Mouse (Mus musculus): ENCODE results near the gene Gmeb1. TPM values are rescaled to one million over a fixed set of nuclear protein-coding genes. Genes with fewer than 3 reads are reported as not detected.
"Not testable (repeated sequence)": the region's sequence is repeated elsewhere in the genome, so short reads cannot be mapped to it uniquely, and the experiment has no call there.

Gmeb1 gene
- polyA plus RNA-seq, 1 experiment from 2014 or later: 41.4 TPM

GRCm38 (mm10) chr4:132291056-132291455 is 29.7 kb upstream of the Gmeb1 start:
- H3K4me2 ChIP-seq (replicated peaks; ENCODE audit: low read depth, low read length): no peak overlapping the region
- no peaks in the 10 kb centered on the region for H3K4me1 ChIP-seq (replicated peaks; ENCODE audit: control insufficient read depth, insufficient read depth, low read length)
- H3K36me3 ChIP-seq (ENCODE audit: control insufficient read depth, insufficient read depth, low read length): 0 out of 2 replicates have a peak, but pooled peaks cover 4% of the 10 kb centered on the region
- H3K9ac ChIP-seq (ENCODE audit: low read depth, low read length): no peak overlapping the region
- 91% methylated on average over 4 of the region's 4 CpGs for WGBS
- ATAC-seq (ENCODE audit: low FRiP score): no peak
- H3K27ac ChIP-seq (ENCODE audit: low read depth, low read length): no peak overlapping the region
- DNase-seq (ENCODE audit: low spot score): no peak
- no peak overlapping the region for H3K4me3 ChIP-seq (ENCODE audit: low read depth, low read length)
- H3K9me3 ChIP-seq (ENCODE audit: control insufficient read depth, low read length): no peaks in the 10 kb centered on the region
- no peaks in the 10 kb centered on the region for H3K27me3 ChIP-seq (ENCODE audit: control insufficient read depth, insufficient read depth, low read length)

- 86% methylated on average over 2 of the region's 5 CpGs for whole genome bisulfite sequencing
- not testable (repeated sequence) for H3K9ac ChIP-seq (ENCODE audit: low read depth, low read length); ATAC-seq (ENCODE audit: low FRiP score); DNase-seq (ENCODE audit: low spot score); H3K27me3 ChIP-seq (ENCODE audit: control insufficient read depth, insufficient read depth, low read length); H3K4me1 ChIP-seq (replicated peaks; ENCODE audit: control insufficient read depth, insufficient read depth, low read length); H3K4me2 ChIP-seq (replicated peaks; ENCODE audit: low read depth, low read length); H3K4me3 ChIP-seq (ENCODE audit: low read depth, low read length); H3K9me3 ChIP-seq (ENCODE audit: control insufficient read depth, low read length); H3K27ac ChIP-seq (ENCODE audit: low read depth, low read length)
- H3K36me3 ChIP-seq (ENCODE audit: control insufficient read depth, insufficient read depth, low read length): peaks cover 11% of the 10 kb centered on the region; the same call in 1 of the 2 replicates
These were observed 27.4 kb upstream of the Gmeb1 start for GRCm38 (mm10) chr4:132288840-132289239.

DNA sequence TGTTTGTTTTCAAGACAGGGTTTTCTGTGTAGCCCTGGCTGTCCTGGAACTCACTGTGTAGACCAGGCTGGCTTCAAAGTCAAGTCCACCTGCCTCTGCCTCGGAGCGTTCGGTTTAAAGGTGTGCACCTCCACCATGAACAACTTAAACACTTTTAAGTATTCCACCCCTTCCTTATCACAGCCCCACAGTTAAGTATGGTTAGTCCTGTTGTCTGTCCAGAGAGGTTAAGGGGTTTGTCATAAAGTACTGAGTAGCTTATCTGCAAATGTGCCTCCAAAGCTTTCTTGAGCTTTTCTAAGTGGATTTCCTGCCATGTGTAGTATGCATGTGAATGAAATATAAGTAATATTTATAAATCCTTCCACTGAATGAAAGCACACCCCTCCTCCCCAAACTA is 14.5 kb upstream of the Gmeb1 start:
- no peaks in the 10 kb centered on the region for H3K36me3 ChIP-seq (ENCODE audit: control insufficient read depth, insufficient read depth, low read length)
- H3K4me2 ChIP-seq (replicated peaks; ENCODE audit: low read depth, low read length): no peak overlapping the region
- H3K9me3 ChIP-seq (ENCODE audit: control insufficient read depth, low read length): no peaks in the 10 kb centered on the region
- 89% methylated on average over 3 of the region's 3 CpGs for WGBS
- no peak overlapping the region for H3K4me3 ChIP-seq (ENCODE audit: low read depth, low read length)
- no peak for DNase-seq (ENCODE audit: low spot score)
- no peak overlapping the region for H3K9ac ChIP-seq (ENCODE audit: low read depth, low read length)
- ATAC-seq (ENCODE audit: low FRiP score): no peak
- H3K4me1 ChIP-seq (replicated peaks; ENCODE audit: control insufficient read depth, insufficient read depth, low read length): no peaks in the 10 kb centered on the region
- H3K27ac ChIP-seq (ENCODE audit: low read depth, low read length): no peak overlapping the region
- no peaks in the 10 kb centered on the region for H3K27me3 ChIP-seq (ENCODE audit: control insufficient read depth, insufficient read depth, low read length)

DNA sequence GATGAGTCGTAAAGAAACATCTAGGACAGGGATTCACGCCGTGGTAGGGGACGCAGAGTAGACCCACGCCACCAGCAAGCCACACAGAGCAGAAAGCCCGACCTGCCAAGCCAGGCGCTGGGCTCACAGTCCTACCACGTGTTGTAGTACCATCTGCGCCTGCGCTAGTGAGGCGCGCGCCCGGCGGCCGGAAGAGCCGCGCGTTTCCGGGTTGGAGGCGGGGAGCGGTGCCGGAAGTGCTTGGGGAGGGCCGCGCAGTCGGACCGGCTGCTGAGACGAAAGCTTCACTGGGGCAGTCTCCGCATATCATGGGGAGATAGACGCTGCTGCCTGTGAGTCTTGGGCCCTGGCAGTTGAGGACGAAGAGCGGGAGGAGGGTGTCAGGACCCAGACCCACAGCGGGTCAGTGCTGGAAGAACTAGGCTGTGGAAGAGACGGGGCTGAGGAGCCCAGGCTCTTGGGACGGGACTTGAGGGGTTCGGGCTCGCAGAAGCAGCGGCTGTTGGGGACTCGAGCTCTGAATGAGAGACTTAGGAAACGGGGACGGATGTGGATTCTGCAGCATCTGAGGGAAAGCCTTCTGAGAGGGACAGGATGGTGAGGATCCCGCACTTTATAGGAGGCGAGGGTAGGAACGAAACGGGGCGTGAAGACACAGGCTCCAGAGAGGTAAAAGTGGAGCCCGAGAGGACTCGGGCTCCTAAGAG is 12.9 kb upstream of the Gmeb1 start, which contains the start of gene Taf12:
Gene Taf12 (plus strand): TSS at position 220 of the 707 bp plus-strand sequence.
- peak; percentile 98 for DNase-seq (ENCODE audit: low spot score)
- peak within 1 kb of the TSS; percentile 90 for H3K27ac ChIP-seq (ENCODE audit: low read depth, low read length)
- WGBS: under 1% methylated on average over 48 of the region's 48 CpGs
- H3K4me1 ChIP-seq (replicated peaks; ENCODE audit: control insufficient read depth, insufficient read depth, low read length): no peaks in the 10 kb centered on the region
- peak; percentile 91 for ATAC-seq (ENCODE audit: low FRiP score)
- H3K4me3 ChIP-seq (ENCODE audit: low read depth, low read length): peak within 1 kb of the TSS; percentile 92
- H3K4me2 ChIP-seq (replicated peaks; ENCODE audit: low read depth, low read length): peak within 1 kb of the TSS; percentile 93
- H3K27me3 ChIP-seq (ENCODE audit: control insufficient read depth, insufficient read depth, low read length): no peaks in the 10 kb centered on the region
- H3K9ac ChIP-seq (ENCODE audit: low read depth, low read length): peak within 1 kb of the TSS; percentile 94
- no peaks in the 10 kb centered on the region for H3K9me3 ChIP-seq (ENCODE audit: control insufficient read depth, low read length)
- no peaks in the 10 kb centered on the region for H3K36me3 ChIP-seq (ENCODE audit: control insufficient read depth, insufficient read depth, low read length)

GRCm38 (mm10) chr4:132273166-132273565 is 11.8 kb upstream of the Gmeb1 start:
- Histone ChIP-seq H3K27ac (ENCODE audit: low read depth, low read length) (no peak overlapping the region), H3K4me2 (replicated peaks; ENCODE audit: low read depth, low read length) (no peak overlapping the region), H3K4me3 (ENCODE audit: low read depth, low read length) (no peak overlapping the region), H3K36me3 (ENCODE audit: control insufficient read depth, insufficient read depth, low read length) (no peaks in the 10 kb centered on the region), H3K9ac (ENCODE audit: low read depth, low read length) (no peak overlapping the region), H3K4me1 (replicated peaks; ENCODE audit: control insufficient read depth, insufficient read depth, low read length) (no peaks in the 10 kb centered on the region), H3K9me3 (ENCODE audit: control insufficient read depth, low read length) (no peaks in the 10 kb centered on the region), H3K27me3 (ENCODE audit: control insufficient read depth, insufficient read depth, low read length) (no peaks in the 10 kb centered on the region)
- ATAC-seq (ENCODE audit: low FRiP score): no peak
- 75% methylated on average over 2 of the region's 2 CpGs for WGBS
- DNase-seq (ENCODE audit: low spot score): no peak

GRCm38 (mm10) chr4:132269740-132270560 is 8.5 kb upstream of the Gmeb1 start:
- DNase-seq (ENCODE audit: low spot score): peak; percentile 88
- Histone ChIP-seq H3K4me2 (replicated peaks; ENCODE audit: low read depth, low read length) (peak overlapping the region; percentile 30), H3K9ac (ENCODE audit: low read depth, low read length) (peak overlapping the region; percentile 24), H3K9me3 (ENCODE audit: control insufficient read depth, low read length) (no peaks in the 10 kb centered on the region), H3K27me3 (ENCODE audit: control insufficient read depth, insufficient read depth, low read length) (no peaks in the 10 kb centered on the region), H3K4me1 (replicated peaks; ENCODE audit: control insufficient read depth, insufficient read depth, low read length) (no peaks in the 10 kb centered on the region), H3K36me3 (ENCODE audit: control insufficient read depth, insufficient read depth, low read length) (no peaks in the 10 kb centered on the region), H3K4me3 (ENCODE audit: low read depth, low read length) (peak overlapping the region; percentile 6; the same call in 1 of the 2 replicates), H3K27ac (ENCODE audit: low read depth, low read length) (peak overlapping the region; percentile 70)
- peak; percentile 77 for ATAC-seq (ENCODE audit: low FRiP score)
- WGBS: under 1% methylated on average over 35 of the region's 35 CpGs

DNA sequence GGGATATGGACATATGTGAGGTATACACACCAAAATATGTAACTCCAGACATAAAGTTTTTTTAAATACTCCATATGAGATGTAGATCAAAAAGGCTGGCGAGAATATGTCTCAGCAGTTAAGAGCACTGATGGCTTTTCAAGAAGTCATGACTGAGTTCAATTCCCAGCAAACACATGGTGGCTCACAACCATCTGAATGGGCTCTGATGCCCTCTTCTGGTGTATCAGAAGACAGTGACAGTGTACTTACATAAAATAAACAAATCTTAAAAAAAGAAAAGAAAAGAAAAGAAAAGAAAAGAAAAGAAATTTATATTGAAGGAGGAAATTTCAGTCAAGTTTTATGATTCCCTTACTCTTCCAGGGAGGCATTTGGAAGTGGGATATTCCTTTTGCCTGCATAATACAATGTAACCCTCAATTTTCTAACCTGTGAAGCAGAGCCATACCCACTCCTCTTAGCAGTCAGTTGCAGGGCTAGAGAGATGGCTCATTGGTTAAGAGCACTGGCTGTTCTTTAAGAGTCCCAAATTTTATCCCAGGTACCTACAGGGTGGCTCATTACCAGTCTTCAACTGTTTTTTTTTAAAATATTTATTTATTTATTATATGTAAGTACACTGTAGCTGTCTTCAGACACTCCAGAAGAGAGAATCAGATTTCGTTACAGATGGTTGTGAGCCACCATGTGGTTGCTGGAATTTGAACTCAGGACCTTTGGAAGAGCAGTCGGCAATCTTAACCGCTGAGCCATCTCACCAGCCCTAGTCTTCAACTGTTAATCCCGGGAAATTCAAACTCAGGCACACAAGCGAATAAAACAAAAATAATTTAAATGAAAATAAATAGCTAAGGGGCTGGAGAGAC is 7.7 kb upstream of the Gmeb1 start:
- no peak overlapping the region for H3K4me3 ChIP-seq (ENCODE audit: low read depth, low read length)
- WGBS: 15% methylated on average over 6 of the region's 6 CpGs
- H3K4me2 ChIP-seq (replicated peaks; ENCODE audit: low read depth, low read length): no peak overlapping the region
- no peaks in the 10 kb centered on the region for H3K27me3 ChIP-seq (ENCODE audit: control insufficient read depth, insufficient read depth, low read length)
- no peak overlapping the region for H3K27ac ChIP-seq (ENCODE audit: low read depth, low read length)
- H3K36me3 ChIP-seq (ENCODE audit: control insufficient read depth, insufficient read depth, low read length): no peaks in the 10 kb centered on the region
- ATAC-seq (ENCODE audit: low FRiP score) (no peak), DNase-seq (ENCODE audit: low spot score) (peak; percentile 22)
- H3K9me3 ChIP-seq (ENCODE audit: control insufficient read depth, low read length): no peaks in the 10 kb centered on the region
- no peaks in the 10 kb centered on the region for H3K4me1 ChIP-seq (replicated peaks; ENCODE audit: control insufficient read depth, insufficient read depth, low read length)
- no peak overlapping the region for H3K9ac ChIP-seq (ENCODE audit: low read depth, low read length)

GRCm38 (mm10) chr4:132266835-132267349 is 5.5 kb upstream of the Gmeb1 start:
- ATAC-seq (ENCODE audit: low FRiP score) (no peak), DNase-seq (ENCODE audit: low spot score) (no peak)
- Histone ChIP-seq H3K27me3 (ENCODE audit: control insufficient read depth, insufficient read depth, low read length) (no peaks in the 10 kb centered on the region), H3K27ac (ENCODE audit: low read depth, low read length) (no peak overlapping the region), H3K9me3 (ENCODE audit: control insufficient read depth, low read length) (no peaks in the 10 kb centered on the region), H3K4me2 (replicated peaks; ENCODE audit: low read depth, low read length) (no peak overlapping the region), H3K36me3 (ENCODE audit: control insufficient read depth, insufficient read depth, low read length) (no peaks in the 10 kb centered on the region), H3K9ac (ENCODE audit: low read depth, low read length) (no peak overlapping the region), H3K4me3 (ENCODE audit: low read depth, low read length) (no peak overlapping the region), H3K4me1 (replicated peaks; ENCODE audit: control insufficient read depth, insufficient read depth, low read length) (no peaks in the 10 kb centered on the region)
- 72% methylated on average over 3 of the region's 3 CpGs for WGBS
